Mouse (Mus musculus): ENCODE data around the gene Tshb.

Gene Tshb

GRCm38 (mm10) chr3:102782618-102783017 lies at the start of gene Tshb:
Tshb (minus strand) TSS chr3:102782718.
- H3K36me3 ChIP-seq (ENCODE audit: insufficient read depth, low read length): no peaks in the 10 kb centered on the region
- H3K9me3 ChIP-seq (ENCODE audit: low read length): no peaks in the 10 kb centered on the region
- no peaks in the 10 kb centered on the region for H3K27me3 ChIP-seq (ENCODE audit: insufficient read depth, low read length)
- no peaks in the 10 kb centered on the region for H3K4me1 ChIP-seq (replicated peaks; ENCODE audit: low read depth, low read length)
- no peak within 1 kb of the TSS for H3K4me3 ChIP-seq (replicated peaks; ENCODE audit: low read length)
- TF ChIP-seq POU5F1 (IDR thresholded peaks at IDR 0.05; ENCODE audit: borderline replicate concordance, low read length) (no peak), CTCF (conservative IDR thresholded peaks at IDR 0.05; ENCODE audit: low read length) (no peak), NANOG (IDR thresholded peaks at IDR 0.05; ENCODE audit: borderline replicate concordance, low read length) (no peak)

- Histone ChIP-seq H3K4me3 (replicated peaks; ENCODE audit: low read length) (no peak overlapping the region), H3K27me3 (ENCODE audit: insufficient read depth, low read length) (no peaks in the 10 kb centered on the region), H3K9me3 (ENCODE audit: low read length) (peaks cover 5% of the 10 kb centered on the region; the same call in 1 of the 2 replicates), H3K4me1 (replicated peaks; ENCODE audit: low read depth, low read length) (no peaks in the 10 kb centered on the region), H3K36me3 (ENCODE audit: insufficient read depth, low read length) (no peaks in the 10 kb centered on the region)
- TF ChIP-seq CTCF (conservative IDR thresholded peaks at IDR 0.05; ENCODE audit: low read length): peak; percentile 35
- TF ChIP-seq POU5F1 (IDR thresholded peaks at IDR 0.05; ENCODE audit: borderline replicate concordance, low read length): no peak
Observed at GRCm38 (mm10) chr3:102803937-102804336, 21.4 kb upstream of the Tshb start.

- H3K27me3 ChIP-seq (ENCODE audit: insufficient read depth, low read length): no peaks in the 10 kb centered on the region
- TF ChIP-seq CTCF (conservative IDR thresholded peaks at IDR 0.05; ENCODE audit: low read length) (no peak), NANOG (IDR thresholded peaks at IDR 0.05; ENCODE audit: borderline replicate concordance, low read length) (no peak), POU5F1 (IDR thresholded peaks at IDR 0.05; ENCODE audit: borderline replicate concordance, low read length) (no peak)
- no peaks in the 10 kb centered on the region for H3K36me3 ChIP-seq (ENCODE audit: insufficient read depth, low read length)
Observed at GRCm38 (mm10) chr3:102787369-102787768, 4.9 kb upstream of the Tshb start.

GRCm38 (mm10) chr3:102773018-102773417 lies 9.5 kb downstream of the Tshb start:
- Histone ChIP-seq H3K36me3 (ENCODE audit: insufficient read depth, low read length) (no peaks in the 10 kb centered on the region), H3K27me3 (ENCODE audit: insufficient read depth, low read length) (no peaks in the 10 kb centered on the region), H3K9me3 (ENCODE audit: low read length) (no peaks in the 10 kb centered on the region), H3K4me1 (replicated peaks; ENCODE audit: low read depth, low read length) (no peaks in the 10 kb centered on the region), H3K4me3 (replicated peaks; ENCODE audit: low read length) (no peak overlapping the region)
- TF ChIP-seq CTCF (conservative IDR thresholded peaks at IDR 0.05; ENCODE audit: low read length) (no peak), NANOG (IDR thresholded peaks at IDR 0.05; ENCODE audit: borderline replicate concordance, low read length) (no peak), POU5F1 (IDR thresholded peaks at IDR 0.05; ENCODE audit: borderline replicate concordance, low read length) (no peak)

More at GRCm38 (mm10) chr3:102787369-102787768, 4.9 kb upstream of the Tshb start:
- H3K9me3 ChIP-seq (ENCODE audit: low read length): no peaks in the 10 kb centered on the region
- H3K4me1 ChIP-seq (replicated peaks; ENCODE audit: low read depth, low read length): no peaks in the 10 kb centered on the region
- no peak overlapping the region for H3K4me3 ChIP-seq (replicated peaks; ENCODE audit: low read length)

- TF ChIP-seq POU5F1 (IDR thresholded peaks at IDR 0.05; ENCODE audit: borderline replicate concordance, low read length): no peak
- TF ChIP-seq CTCF (conservative IDR thresholded peaks at IDR 0.05; ENCODE audit: low read length): no peak
- no peak for TF ChIP-seq NANOG (IDR thresholded peaks at IDR 0.05; ENCODE audit: borderline replicate concordance, low read length)
- no peaks in the 10 kb centered on the region for H3K36me3 ChIP-seq (ENCODE audit: insufficient read depth, low read length)
- H3K27me3 ChIP-seq (ENCODE audit: insufficient read depth, low read length): no peaks in the 10 kb centered on the region
- H3K4me1 ChIP-seq (replicated peaks; ENCODE audit: low read depth, low read length): no peaks in the 10 kb centered on the region
- no peak overlapping the region for H3K4me3 ChIP-seq (replicated peaks; ENCODE audit: low read length)
- no peaks in the 10 kb centered on the region for H3K9me3 ChIP-seq (ENCODE audit: low read length)
Observed at GRCm38 (mm10) chr3:102764850-102765249, 17.7 kb downstream of the Tshb start.

GRCm38 (mm10) chr3:102763713-102764400 lies 18.7 kb downstream of the Tshb start:
- no peak for TF ChIP-seq CTCF (conservative IDR thresholded peaks at IDR 0.05; ENCODE audit: low read length)
- no peak for TF ChIP-seq POU5F1 (IDR thresholded peaks at IDR 0.05; ENCODE audit: borderline replicate concordance, low read length)
- no peak for TF ChIP-seq NANOG (IDR thresholded peaks at IDR 0.05; ENCODE audit: borderline replicate concordance, low read length)
- H3K9me3 ChIP-seq (ENCODE audit: low read length): no peaks in the 10 kb centered on the region
- H3K4me1 ChIP-seq (replicated peaks; ENCODE audit: low read depth, low read length): no peaks in the 10 kb centered on the region
- H3K36me3 ChIP-seq (ENCODE audit: insufficient read depth, low read length): no peaks in the 10 kb centered on the region
- H3K4me3 ChIP-seq (replicated peaks; ENCODE audit: low read length): no peak overlapping the region
- H3K27me3 ChIP-seq (ENCODE audit: insufficient read depth, low read length): no peaks in the 10 kb centered on the region

- TF ChIP-seq CTCF (conservative IDR thresholded peaks at IDR 0.05; ENCODE audit: low read length) (no peak), POU5F1 (IDR thresholded peaks at IDR 0.05; ENCODE audit: borderline replicate concordance, low read length) (no peak), NANOG (IDR thresholded peaks at IDR 0.05; ENCODE audit: borderline replicate concordance, low read length) (no peak)
- Histone ChIP-seq H3K9me3 (ENCODE audit: low read length) (no peaks in the 10 kb centered on the region), H3K36me3 (ENCODE audit: insufficient read depth, low read length) (no peaks in the 10 kb centered on the region), H3K4me1 (replicated peaks; ENCODE audit: low read depth, low read length) (no peaks in the 10 kb centered on the region), H3K4me3 (replicated peaks; ENCODE audit: low read length) (no peak overlapping the region), H3K27me3 (ENCODE audit: insufficient read depth, low read length) (no peaks in the 10 kb centered on the region)
Observed at GRCm38 (mm10) chr3:102762388-102762787, 20.1 kb downstream of the Tshb start.

GRCm38 (mm10) chr3:102760236-102760635 lies 22.3 kb downstream of the Tshb start:
- no peaks in the 10 kb centered on the region for H3K9me3 ChIP-seq (ENCODE audit: low read length)
- TF ChIP-seq CTCF (conservative IDR thresholded peaks at IDR 0.05; ENCODE audit: low read length) (no peak), POU5F1 (IDR thresholded peaks at IDR 0.05; ENCODE audit: borderline replicate concordance, low read length) (no peak), NANOG (IDR thresholded peaks at IDR 0.05; ENCODE audit: borderline replicate concordance, low read length) (no peak)

GRCm38 (mm10) chr3:102757019-102757418 lies 25.5 kb downstream of the Tshb start:
- H3K27me3 ChIP-seq (ENCODE audit: insufficient read depth, low read length): no peaks in the 10 kb centered on the region
- no peak for TF ChIP-seq NANOG (IDR thresholded peaks at IDR 0.05; ENCODE audit: borderline replicate concordance, low read length)
- no peak for TF ChIP-seq POU5F1 (IDR thresholded peaks at IDR 0.05; ENCODE audit: borderline replicate concordance, low read length)
- no peak for TF ChIP-seq CTCF (conservative IDR thresholded peaks at IDR 0.05; ENCODE audit: low read length)

More at GRCm38 (mm10) chr3:102760236-102760635, 22.3 kb downstream of the Tshb start:
- Histone ChIP-seq H3K36me3 (ENCODE audit: insufficient read depth, low read length) (no peaks in the 10 kb centered on the region), H3K27me3 (ENCODE audit: insufficient read depth, low read length) (no peaks in the 10 kb centered on the region), H3K4me1 (replicated peaks; ENCODE audit: low read depth, low read length) (0 out of 2 replicates have a peak, but pooled peaks cover 2% of the 10 kb centered on the region), H3K4me3 (replicated peaks; ENCODE audit: low read length) (no peak overlapping the region)

More at GRCm38 (mm10) chr3:102757019-102757418, 25.5 kb downstream of the Tshb start:
- Histone ChIP-seq H3K36me3 (ENCODE audit: insufficient read depth, low read length) (no peaks in the 10 kb centered on the region), H3K9me3 (ENCODE audit: low read length) (no peaks in the 10 kb centered on the region), H3K4me1 (replicated peaks; ENCODE audit: low read depth, low read length) (0 out of 2 replicates have a peak, but pooled peaks cover 2% of the 10 kb centered on the region), H3K4me3 (replicated peaks; ENCODE audit: low read length) (no peak overlapping the region)
